Mouse (Mus musculus) bone marrow macrophage, adult 2 months (primary cell): ENCODE data around the gene Ptma. TPM values are rescaled to one million over a fixed set of nuclear protein-coding genes. Genes with fewer than 3 reads are reported as not detected.

ENCODE experiments used
- H3K27ac ChIP-seq: 2 replicates; pipeline ENCODE4 v1.5.1; 2012; ENCODE audit warnings: low read depth, low read length; ENCODE audit not compliant: insufficient read depth
- H3K4me1 ChIP-seq: 2 replicates; pipeline ENCODE4 v1.6.1; 2012; ENCODE audit warnings: low read length; ENCODE audit not compliant: control insufficient read depth, insufficient read depth
- H3K4me3 ChIP-seq: 2 replicates; pipeline ENCODE4 v1.5.1; 2012; ENCODE audit warnings: mild to moderate bottlenecking, low read length, moderate library complexity; ENCODE audit not compliant: insufficient read depth
- CTCF ChIP-seq: IDR thresholded peaks from 2 replicates; pipeline ENCODE4 v1.5.1; 2012; ENCODE audit warnings: low read depth, mild to moderate bottlenecking, low read length, moderate library complexity
- POLR2A ChIP-seq: IDR thresholded peaks from 2 replicates; pipeline ENCODE4 v1.6.1; 2012; ENCODE audit warnings: mild to moderate bottlenecking, low read depth, low read length, borderline replicate concordance
- polyA plus RNA-seq: library from polyadenylated mRNA; stranded (reverse); fragments of >200 nt; gene quantifications from 2 replicates; pipeline ENCODE4 v1.2.4, GENCODE M21; 2012; ENCODE audit not compliant: missing spikeins, insufficient read depth, insufficient read length

The Ptma gene
- polyA plus RNA-seq, 1 experiment = 1,364 TPM

DNA sequence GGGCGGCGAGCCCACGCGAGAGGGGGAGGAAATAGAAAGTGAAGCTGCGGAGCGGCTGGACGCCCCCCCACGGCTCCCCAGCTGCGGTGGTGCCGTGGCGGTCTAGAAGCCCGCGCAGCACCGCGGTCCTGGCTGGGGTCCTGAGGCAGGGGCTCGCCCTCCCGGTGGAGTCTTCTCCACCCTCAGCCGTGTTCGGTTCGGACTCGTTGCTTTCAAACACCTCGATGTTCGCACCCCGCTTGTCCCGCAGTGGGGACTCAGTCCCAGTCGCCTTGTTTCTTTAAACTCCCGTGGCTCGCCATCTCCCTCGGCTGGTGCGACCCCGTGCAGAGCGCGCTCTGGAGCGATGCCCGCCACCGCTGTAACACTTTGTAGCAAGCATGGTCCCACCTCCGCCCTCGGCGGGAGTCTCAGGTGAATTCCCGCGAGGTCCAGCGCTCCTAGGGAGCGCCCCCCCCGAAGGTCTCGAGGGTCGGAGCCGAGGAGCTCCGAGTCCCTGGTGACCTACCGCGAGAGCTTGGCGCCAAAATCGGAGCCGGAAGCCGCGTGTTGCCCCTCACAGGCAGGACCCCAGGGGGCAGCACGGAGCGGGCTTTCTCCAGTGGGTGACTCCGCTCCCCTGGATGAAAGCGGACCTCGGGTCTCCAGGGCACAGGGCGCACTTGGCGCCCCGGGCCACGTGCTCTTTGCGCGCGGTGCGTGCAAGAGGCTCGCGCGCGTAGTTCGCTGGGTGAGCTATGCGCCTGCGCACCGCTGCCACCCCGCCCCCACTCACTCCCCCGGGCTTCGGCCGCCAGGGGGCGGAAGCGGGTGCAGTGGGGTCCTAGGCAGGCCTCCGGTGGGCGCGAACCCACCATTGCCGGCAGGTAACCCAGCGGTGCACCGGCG lies 1.3 kb downstream of the Ptma start:
- Histone ChIP-seq H3K4me3 (peak overlapping the region; percentile 97), H3K27ac (peak overlapping the region; percentile 84), H3K4me1 (peaks cover 14% of the 10 kb centered on the region)
- no peak for TF ChIP-seq POLR2A
- TF ChIP-seq CTCF = peak; percentile 59

DNA sequence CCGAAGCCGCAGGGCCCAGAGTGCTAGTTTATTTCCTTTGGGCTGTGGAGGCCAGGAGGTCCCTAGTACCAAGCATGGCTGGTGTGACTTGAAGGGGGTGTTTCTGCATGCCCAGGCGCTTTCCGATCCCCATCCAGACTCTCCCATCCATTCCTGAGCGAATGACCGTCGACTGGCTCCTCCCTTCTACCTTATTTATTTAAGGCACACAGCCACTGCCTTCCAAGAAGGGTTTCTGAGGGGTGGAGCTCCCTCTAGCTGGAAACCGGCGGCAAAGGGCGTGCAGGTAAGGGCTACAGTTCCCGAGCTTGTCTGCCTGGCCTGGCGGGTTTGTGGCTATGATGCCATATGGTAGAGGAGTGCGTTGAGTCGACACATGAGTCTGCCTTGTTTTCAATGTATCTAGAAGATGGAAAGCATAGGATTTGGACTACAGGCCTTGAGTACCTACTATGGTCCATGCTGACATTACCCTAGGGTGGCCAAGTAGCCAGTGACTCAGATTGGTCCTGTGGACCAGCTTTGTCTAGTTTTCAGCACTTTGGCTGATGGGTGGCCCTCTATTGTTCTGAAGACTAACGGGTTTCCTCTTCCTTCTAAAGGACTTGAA lies 2.1 kb downstream of the Ptma start:
- Histone ChIP-seq H3K27ac (peak overlapping the region; percentile 84), H3K4me1 (peaks cover 8% of the 10 kb centered on the region), H3K4me3 (peak overlapping the region; percentile 97)
- TF ChIP-seq POLR2A (no peak), CTCF (peak; percentile 7)

DNA sequence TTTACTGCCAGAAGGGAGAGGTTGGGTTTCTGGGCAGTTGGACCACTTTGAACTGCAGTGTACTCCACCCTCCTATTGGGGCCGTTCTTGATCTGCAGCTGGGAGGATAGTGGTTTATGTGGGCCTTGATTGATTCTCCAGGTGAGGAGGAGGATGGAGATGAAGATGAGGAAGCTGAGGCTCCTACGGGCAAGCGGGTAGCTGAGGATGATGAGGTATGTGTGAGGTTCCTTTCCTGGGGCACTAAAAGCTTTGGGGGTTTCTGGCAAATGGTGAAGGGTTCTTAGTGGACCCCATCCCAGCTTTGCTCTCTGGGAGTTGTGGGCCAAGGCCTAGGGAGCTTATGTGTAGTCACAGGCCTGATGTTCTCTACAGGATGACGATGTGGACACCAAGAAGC lies 3.1 kb downstream of the Ptma start:
- H3K27ac ChIP-seq = no peak overlapping the region
- H3K4me1 ChIP-seq = peaks cover 4% of the 10 kb centered on the region; the same call in 1 of the 2 replicates
- H3K4me3 ChIP-seq = peak overlapping the region; percentile 97
- no peak for TF ChIP-seq CTCF
- TF ChIP-seq POLR2A = no peak

DNA sequence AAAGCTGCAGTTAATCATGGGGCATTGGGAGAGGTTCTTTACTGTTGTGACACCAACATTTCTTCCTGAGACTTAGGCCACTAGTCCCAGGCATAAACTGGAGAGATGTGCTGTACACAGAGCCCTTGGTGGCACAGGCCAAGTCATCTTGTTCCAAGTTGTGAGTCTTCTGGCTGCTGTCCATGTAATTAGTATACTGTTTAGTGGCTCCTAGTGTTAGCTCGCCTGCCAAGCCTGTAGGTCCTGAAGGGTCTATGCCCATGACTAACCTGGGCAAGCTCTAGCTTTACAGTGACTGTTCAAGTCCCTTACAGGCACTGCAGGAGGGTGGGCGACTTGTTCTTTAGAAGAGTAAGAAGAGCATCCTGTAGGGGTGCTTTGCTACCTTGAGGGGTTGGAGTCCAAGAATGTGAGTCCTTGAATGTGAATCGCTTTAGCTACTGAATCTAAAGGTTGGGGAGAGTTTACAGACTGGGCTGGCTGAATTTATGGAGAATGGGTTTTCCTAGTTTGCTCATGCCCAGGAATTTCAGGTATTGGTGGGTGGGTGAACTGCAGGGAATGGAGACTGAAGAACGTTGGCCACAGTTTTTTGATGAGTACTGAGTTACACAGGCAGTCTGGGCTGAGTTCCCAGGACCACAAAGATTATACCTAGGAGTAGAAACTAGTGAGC lies 4.5 kb downstream of the Ptma start:
- no peak overlapping the region for H3K4me3 ChIP-seq
- H3K4me1 ChIP-seq = peaks cover 2% of the 10 kb centered on the region; the same call in 1 of the 2 replicates
- no peak overlapping the region for H3K27ac ChIP-seq
- TF ChIP-seq POLR2A (no peak), CTCF (no peak)

DNA sequence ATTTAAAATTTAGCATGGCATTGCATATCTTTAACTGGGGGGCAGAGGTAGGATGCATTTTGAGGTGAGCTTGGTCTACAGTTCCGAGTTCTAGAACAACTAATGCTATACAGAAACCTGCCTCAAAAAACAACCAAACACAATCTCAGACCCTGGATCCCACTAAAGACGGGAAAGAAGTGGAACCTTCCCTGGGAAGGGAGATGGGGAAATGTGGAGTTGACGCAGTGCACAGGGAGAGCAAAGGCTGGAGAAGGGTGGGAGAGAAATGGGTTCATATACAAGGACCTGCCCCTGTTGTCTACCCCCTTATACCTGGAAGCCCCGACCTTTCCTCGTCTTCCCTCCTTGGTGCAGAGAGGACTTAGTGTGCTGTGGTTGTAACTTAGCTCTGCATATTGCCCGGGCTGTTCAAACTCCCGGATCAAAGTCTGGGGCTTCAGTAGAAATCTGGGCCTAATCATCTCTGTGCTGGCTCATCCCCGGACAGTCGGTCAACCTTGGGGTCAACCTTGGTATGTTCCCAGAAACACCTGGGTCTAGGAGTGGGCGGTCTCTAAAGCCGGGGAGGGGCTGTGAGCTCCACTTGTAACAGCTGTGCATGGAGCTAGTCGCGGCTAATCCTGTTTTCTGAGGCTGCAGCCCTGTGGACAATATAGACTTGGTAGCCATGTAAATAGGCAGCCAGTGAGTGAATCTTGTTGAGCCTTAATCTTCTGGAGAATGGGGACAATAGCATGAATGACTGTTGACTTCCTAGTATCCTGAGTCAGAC lies 5.2 kb downstream of the Ptma start:
- TF ChIP-seq CTCF (no peak), POLR2A (no peak)
- Histone ChIP-seq H3K4me1 (peaks cover 2% of the 10 kb centered on the region; the same call in 1 of the 2 replicates), H3K4me3 (no peak overlapping the region), H3K27ac (no peak overlapping the region)

DNA sequence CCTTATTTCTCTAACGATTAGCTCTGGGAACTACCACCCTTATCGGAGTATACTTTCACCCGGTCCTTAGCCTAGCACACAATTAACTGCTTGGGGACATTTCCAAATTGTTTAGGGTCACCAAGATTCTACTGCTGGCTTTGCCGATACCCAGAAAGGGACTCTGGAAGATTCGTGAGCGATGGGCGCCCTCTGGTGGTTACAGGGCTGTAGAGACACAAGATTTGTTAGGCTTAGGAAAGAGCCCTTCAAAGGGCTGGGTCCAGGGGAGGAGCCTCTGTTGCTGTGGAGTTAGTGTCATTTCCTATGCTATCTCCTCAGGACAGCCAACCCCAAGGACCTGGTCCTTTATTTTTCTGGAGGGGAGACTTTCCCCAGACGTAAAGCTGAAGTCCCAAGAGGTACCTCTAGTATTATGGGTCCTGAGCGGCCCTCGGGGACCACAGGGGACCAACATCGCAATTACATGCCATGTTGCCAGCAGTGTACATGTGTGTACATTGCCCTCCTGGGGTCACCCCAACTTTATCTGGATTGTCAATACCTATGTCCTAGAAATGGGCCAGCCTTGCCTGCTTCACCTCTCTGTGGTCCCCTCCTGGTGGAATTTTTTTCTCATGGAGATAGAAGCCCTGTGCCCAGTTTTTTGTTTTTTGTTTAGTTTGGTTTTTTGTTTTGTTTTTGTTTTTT lies 6.0 kb downstream of the Ptma start:
- H3K27ac ChIP-seq = no peak overlapping the region
- peaks cover 2% of the 10 kb centered on the region; the same call in 1 of the 2 replicates for H3K4me1 ChIP-seq
- TF ChIP-seq POLR2A (no peak), CTCF (peak; percentile 81)
- H3K4me3 ChIP-seq = no peak overlapping the region

DNA sequence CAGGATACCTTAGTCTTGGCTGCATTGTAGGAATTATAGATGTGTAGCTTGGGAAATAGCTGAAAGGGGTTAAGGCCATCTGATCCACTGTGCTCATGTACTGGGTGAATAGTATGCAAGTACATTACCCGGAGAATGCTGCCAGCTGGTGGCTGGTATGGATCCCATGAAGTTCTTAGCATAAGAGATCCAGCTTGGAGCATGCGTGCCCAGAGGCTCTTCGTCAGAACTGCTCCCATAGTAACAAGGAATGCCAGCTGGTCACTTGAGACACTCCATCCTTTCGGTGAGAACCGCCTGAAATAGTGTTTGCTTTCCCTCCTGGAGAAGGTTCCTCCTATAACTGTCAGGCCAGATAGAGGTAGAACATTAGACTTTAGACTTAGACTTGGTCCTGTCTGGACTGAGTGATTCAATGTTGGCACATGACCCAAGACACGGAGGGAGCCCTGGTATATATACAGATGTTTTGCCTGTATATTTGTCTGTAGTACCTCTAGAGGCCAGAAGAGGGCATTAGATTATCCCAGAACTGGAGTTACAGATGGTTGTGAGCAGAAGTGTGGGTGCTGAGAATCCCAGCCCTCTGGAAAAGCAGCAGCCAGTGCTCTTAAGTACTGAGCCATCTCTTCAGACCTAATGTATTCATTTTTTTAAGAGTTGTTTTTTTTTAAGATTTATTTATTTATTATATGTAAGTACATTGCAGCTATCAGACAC lies 7.0 kb downstream of the Ptma start:
- Histone ChIP-seq H3K4me3 (no peak overlapping the region), H3K27ac (no peak overlapping the region), H3K4me1 (peaks cover 2% of the 10 kb centered on the region; the same call in 1 of the 2 replicates)
- no peak for TF ChIP-seq POLR2A

DNA sequence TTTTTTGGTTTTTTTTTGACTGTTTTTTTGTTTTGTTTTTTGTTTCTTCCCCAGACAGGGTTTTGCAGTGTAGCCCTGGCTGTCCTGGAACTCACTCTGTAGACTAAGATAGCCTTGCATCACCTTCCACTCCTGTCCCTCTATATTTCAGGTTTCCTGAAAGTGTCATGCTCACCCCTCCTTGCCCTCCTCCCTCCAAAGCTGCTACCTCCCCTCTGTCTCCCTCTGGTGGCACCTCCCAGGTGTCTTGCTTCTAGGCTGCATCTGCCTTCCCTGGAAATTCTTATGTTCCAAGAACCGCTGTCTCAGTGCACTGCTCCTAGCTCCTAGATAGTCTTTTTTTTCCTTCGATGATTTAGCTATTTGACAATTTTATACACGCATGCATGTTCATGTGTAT lies 11.9 kb downstream of the Ptma start:
- Histone ChIP-seq H3K4me3 (no peak overlapping the region), H3K27ac (no peak overlapping the region), H3K4me1 (no peaks in the 10 kb centered on the region)
- TF ChIP-seq POLR2A (no peak), CTCF (no peak)
